Mouse (Mus musculus) stomach, embryonic 15.5 days (tissue): ENCODE measurements around the gene Pcdh9. TPM values are rescaled to one million over a fixed set of nuclear protein-coding genes. Genes with fewer than 3 reads are reported as not detected.

Experiments used
- ATAC-seq: fragments of 200-750 bp; cut with Nextera tagmentation; 2 replicates; pipeline ENCODE4 v1.8.0; 2017; ENCODE audit warnings: low read depth, moderate number of reproducible peaks, moderate TSS enrichment; ENCODE audit not compliant: insufficient read depth, low FRiP score
- H3K27ac ChIP-seq: fragments of 300-500 bp; sonication (generic); 2 replicates; pipeline ENCODE4 v1.5.1; 2015; ENCODE audit warnings: mild to moderate bottlenecking, inconsistent platforms
- H3K27me3 ChIP-seq: fragments of 300-500 bp; sonication (generic); replicated peaks from 2 replicates; pipeline ENCODE4 v1.6.1; 2015; ENCODE audit warnings: inconsistent platforms
- H3K36me3 ChIP-seq: fragments of 300-500 bp; sonication (generic); 2 replicates; pipeline ENCODE4 v1.6.1; 2015; ENCODE audit warnings: inconsistent platforms
- H3K4me1 ChIP-seq: fragments of 300-500 bp; sonication (generic); 2 replicates; pipeline ENCODE4 v1.6.1; 2015; ENCODE audit warnings: inconsistent platforms
- H3K4me2 ChIP-seq: fragments of 300-500 bp; sonication (generic); 2 replicates; pipeline ENCODE4 v1.6.1; 2015; ENCODE audit warnings: mild to moderate bottlenecking, inconsistent platforms
- H3K4me3 ChIP-seq: fragments of 300-500 bp; sonication (generic); replicated peaks from 2 replicates; pipeline ENCODE4 v1.5.1; 2015; ENCODE audit warnings: inconsistent platforms
- H3K9ac ChIP-seq: fragments of 300-500 bp; sonication (generic); 2 replicates; pipeline ENCODE4 v1.6.1; 2015; ENCODE audit warnings: inconsistent platforms
- H3K9me3 ChIP-seq: fragments of 300-500 bp; sonication (generic); 2 replicates; pipeline ENCODE4 v1.6.1; 2016; ENCODE audit warnings: inconsistent platforms
- WGBS: fragments of 180-500 bp; shearing (Covaris S2); methylation state at CpG from one replicate; pipeline ENCODE4 v1.1.7; 2015; 5-methylcytosine and 5-hydroxymethylcytosine counted together
- polyA plus RNA-seq: library from polyadenylated mRNA; unstranded; fragments of >200 nt; fragmentation: Nextera tagmentation; extraction: Ambion mirVana; gene quantifications from 2 replicates; pipeline ENCODE4 v1.2.1, GENCODE M21; 2015

Gene Pcdh9
- polyA plus RNA-seq, 1 experiment from 2014 or later, result 21.8 TPM

- no peak overlapping the region for H3K4me3 ChIP-seq
- H3K4me1 ChIP-seq, result no peaks in the 10 kb centered on the region
- no peak for ATAC-seq
- H3K9me3 ChIP-seq, result no peaks in the 10 kb centered on the region
- 64% methylated on average over 8 of the region's 8 CpGs for WGBS
- no peak overlapping the region for H3K9ac ChIP-seq
- no peaks in the 10 kb centered on the region for H3K27me3 ChIP-seq
- H3K27ac ChIP-seq, result no peak overlapping the region
- no peak overlapping the region for H3K4me2 ChIP-seq
- H3K36me3 ChIP-seq, result no peaks in the 10 kb centered on the region
Measured at GRCm38 (mm10) chr14:93039326-93040221, 850.9 kb downstream of the Pcdh9 start.

GRCm38 (mm10) chr14:93009147-93010064 lies 881.1 kb downstream of the Pcdh9 start:
- Histone ChIP-seq H3K9ac (no peak overlapping the region), H3K27ac (no peak overlapping the region)
- 71% methylated on average over 5 of the region's 5 CpGs for WGBS

More at GRCm38 (mm10) chr14:93009147-93010064, 881.1 kb downstream of the Pcdh9 start:
- Histone ChIP-seq H3K4me2 (no peak overlapping the region), H3K4me3 (no peak overlapping the region), H3K4me1 (no peaks in the 10 kb centered on the region), H3K27me3 (no peaks in the 10 kb centered on the region), H3K36me3 (no peaks in the 10 kb centered on the region), H3K9me3 (no peaks in the 10 kb centered on the region)
- no peak for ATAC-seq
